Mouse (Mus musculus) liver, postnatal 0 days (tissue): Measurements from ENCODE around the gene Best2.

Experiments used
- CTCF ChIP-seq: sonication (generic); IDR thresholded peaks from 2 replicates; pipeline ENCODE4 v1.5.1; 2016; ENCODE audit warnings: antibody characterized with exemption, low read depth
- EP300 ChIP-seq: IDR thresholded peaks from 2 replicates; pipeline ENCODE4 v1.6.1; 2016; ENCODE audit warnings: antibody characterized with exemption, low read depth, mild to moderate bottlenecking

- TF ChIP-seq CTCF (peak; percentile 29), EP300 (no peak)
Measured at GRCm38 (mm10) chr8:84976031-84976762, 38.1 kb downstream of the Best2 start.
